Mouse (Mus musculus): ENCODE measurements around the gene Tbc1d24.

The Tbc1d24 gene

GRCm38 (mm10) chr17:24174259-24174658 lies 31.1 kb downstream of the Tbc1d24 start:
- no peak for DNase-seq (ENCODE audit: low spot score in 2 of 2)

- peak; percentile 77 to 88 for DNase-seq (ENCODE audit: low spot score in 2 of 2)
Measured at GRCm38 (mm10) chr17:24173423-24173822, 31.9 kb downstream of the Tbc1d24 start.

GRCm38 (mm10) chr17:24171738-24172137 lies 33.6 kb downstream of the Tbc1d24 start:
- peak in 1 of 2 experiments; percentile 10 for DNase-seq (ENCODE audit: low spot score in 2 of 2)

- DNase-seq (ENCODE audit: low spot score in 2 of 2) = peak; percentile 14 to 62
Measured at GRCm38 (mm10) chr17:24170729-24171128, 34.6 kb downstream of the Tbc1d24 start.

GRCm38 (mm10) chr17:24170125-24170524 lies 35.2 kb downstream of the Tbc1d24 start:
- DNase-seq (ENCODE audit: low spot score in 2 of 2) = peak in 1 of 2 experiments; percentile 58

GRCm38 (mm10) chr17:24169317-24170065 lies 35.9 kb downstream of the Tbc1d24 start, which contains the start of gene Atp6v0c:
Gene Atp6v0c, minus strand, starts transcription at chr17:24169702.
- peak; percentile 94 to 98 for DNase-seq (ENCODE audit: low spot score in 2 of 2)

- peak; percentile 66 to 86 for DNase-seq (ENCODE audit: low spot score in 2 of 2)
Measured at GRCm38 (mm10) chr17:24168590-24169277, 36.6 kb downstream of the Tbc1d24 start.

GRCm38 (mm10) chr17:24167891-24168505 lies 37.4 kb downstream of the Tbc1d24 start:
- peak in 1 of 2 experiments; percentile 65 for DNase-seq (ENCODE audit: low spot score in 2 of 2)

GRCm38 (mm10) chr17:24167120-24167519 lies 38.2 kb downstream of the Tbc1d24 start:
- DNase-seq (ENCODE audit: low spot score in 2 of 2) = no peak

GRCm38 (mm10) chr17:24164566-24165259 lies 40.6 kb downstream of the Tbc1d24 start:
- peak in 1 of 2 experiments; percentile 65 for DNase-seq (ENCODE audit: low spot score in 2 of 2)

GRCm38 (mm10) chr17:24163176-24163962 lies 42.0 kb downstream of the Tbc1d24 start, which contains the start of gene Amdhd2:
Gene Amdhd2, minus strand, starts transcription at chr17:24163766.
- DNase-seq (ENCODE audit: low spot score in 2 of 2) = peak; percentile 94 to 98

GRCm38 (mm10) chr17:24162584-24163175 lies 42.7 kb downstream of the Tbc1d24 start:
- peak; percentile 43 to 79 for DNase-seq (ENCODE audit: low spot score in 2 of 2)

GRCm38 (mm10) chr17:24161466-24161865 lies 43.9 kb downstream of the Tbc1d24 start:
- DNase-seq (ENCODE audit: low spot score in 2 of 2) = peak in 1 of 2 experiments; percentile 59

- peak in 1 of 2 experiments; percentile 60 for DNase-seq (ENCODE audit: low spot score in 2 of 2)
Measured at GRCm38 (mm10) chr17:24157526-24157925, 47.8 kb downstream of the Tbc1d24 start.

- DNase-seq (ENCODE audit: low spot score in 2 of 2) = peak in 1 of 2 experiments; percentile 54
Measured at GRCm38 (mm10) chr17:24157121-24157520, 48.2 kb downstream of the Tbc1d24 start.

- peak in 1 of 2 experiments; percentile 55 for DNase-seq (ENCODE audit: low spot score in 2 of 2)
Measured at GRCm38 (mm10) chr17:24156394-24156793, 49.0 kb downstream of the Tbc1d24 start.

- peak in 1 of 2 experiments; percentile 55 for DNase-seq (ENCODE audit: low spot score in 2 of 2)
Measured at GRCm38 (mm10) chr17:24155742-24156141, 49.6 kb downstream of the Tbc1d24 start.

GRCm38 (mm10) chr17:24154463-24154862 lies 50.9 kb downstream of the Tbc1d24 start:
- DNase-seq (ENCODE audit: low spot score in 2 of 2) = peak in 1 of 2 experiments; percentile 52

- peak; percentile 89 to 94 for DNase-seq (ENCODE audit: low spot score in 2 of 2)
Measured at GRCm38 (mm10) chr17:24151890-24152563, 53.3 kb downstream of the Tbc1d24 start.

GRCm38 (mm10) chr17:24151382-24151781 lies 54.0 kb downstream of the Tbc1d24 start:
- peak in 1 of 2 experiments; percentile 57 for DNase-seq (ENCODE audit: low spot score in 2 of 2)

Data from spleen, postnatal 4 days (tissue).